Mouse (Mus musculus): ENCODE measurements around the gene 9130023H24Rik. TPM values are rescaled to one million over a fixed set of nuclear protein-coding genes. Genes with fewer than 3 reads are reported as not detected.

9130023H24Rik gene
- polyA plus RNA-seq, 1 experiment from 2014 or later, result 7.5 TPM

- Histone ChIP-seq H3K36me3 (peaks cover 3% of the 10 kb centered on the region; the same call in 1 of the 2 replicates), H3K4me1 (replicated peaks) (peaks cover 9% of the 10 kb centered on the region), H3K9ac (no peak overlapping the region), H3K27me3 (replicated peaks) (0 out of 2 replicates have a peak, but pooled peaks cover 3% of the 10 kb centered on the region), H3K4me2 (no peak overlapping the region), H3K4me3 (no peak overlapping the region), H3K9me3 (replicated peaks) (no peaks in the 10 kb centered on the region), H3K27ac (ENCODE audit: poor library complexity, severe bottlenecking) (no peak overlapping the region)
- ATAC-seq (ENCODE audit: insufficient number of reproducible peaks, low FRiP score), result no peak
- WGBS, result 71% methylated on average over 5 of the region's 5 CpGs
Measured at GRCm38 (mm10) chr7:128266056-128266455, 28.2 kb upstream of the 9130023H24Rik start.

- Histone ChIP-seq H3K4me3 (no peak within 1 kb of the TSS), H3K9ac (no peak within 1 kb of the TSS), H3K4me2 (no peak within 1 kb of the TSS), H3K9me3 (replicated peaks) (no peaks in the 10 kb centered on the region), H3K36me3 (no peaks in the 10 kb centered on the region), H3K4me1 (replicated peaks) (peaks cover 4% of the 10 kb centered on the region), H3K27me3 (replicated peaks) (0 out of 2 replicates have a peak, but pooled peaks cover 3% of the 10 kb centered on the region), H3K27ac (ENCODE audit: poor library complexity, severe bottlenecking) (no peak within 1 kb of the TSS)
- no peak for ATAC-seq (ENCODE audit: insufficient number of reproducible peaks, low FRiP score)
- WGBS, result 79% methylated on average over 6 of the region's 6 CpGs
Measured at GRCm38 (mm10) chr7:128265411-128265810, 27.6 kb upstream of the 9130023H24Rik start, which contains the start of gene Slc5a2. TSS of gene Slc5a2 (plus strand) at chr7:128265657.

GRCm38 (mm10) chr7:128256783-128257334 is 19.0 kb upstream of the 9130023H24Rik start:
- 28% methylated on average over 5 of the region's 5 CpGs for WGBS
- Histone ChIP-seq H3K9ac (no peak overlapping the region), H3K4me2 (peak overlapping the region; percentile 28; the same call in 1 of the 2 replicates), H3K27me3 (replicated peaks) (no peaks in the 10 kb centered on the region), H3K27ac (ENCODE audit: poor library complexity, severe bottlenecking) (peak overlapping the region; percentile 17; the same call in 1 of the 2 replicates), H3K4me3 (no peak overlapping the region), H3K36me3 (peaks cover 25% of the 10 kb centered on the region), H3K4me1 (replicated peaks) (peaks cover 34% of the 10 kb centered on the region), H3K9me3 (replicated peaks) (no peaks in the 10 kb centered on the region)
- ATAC-seq (ENCODE audit: insufficient number of reproducible peaks, low FRiP score), result no peak; the same call in 1 of the 2 replicates

- H3K4me3 ChIP-seq, result no peak overlapping the region
- H3K9ac ChIP-seq, result no peak overlapping the region
- no peaks in the 10 kb centered on the region for H3K9me3 ChIP-seq (replicated peaks)
- no peak overlapping the region for H3K27ac ChIP-seq (ENCODE audit: poor library complexity, severe bottlenecking)
- H3K27me3 ChIP-seq (replicated peaks), result no peaks in the 10 kb centered on the region
- peaks cover 35% of the 10 kb centered on the region for H3K36me3 ChIP-seq
- H3K4me1 ChIP-seq (replicated peaks), result peaks cover 38% of the 10 kb centered on the region
- WGBS, result 83% methylated on average over 5 of the region's 5 CpGs
- H3K4me2 ChIP-seq, result no peak overlapping the region
- ATAC-seq (ENCODE audit: insufficient number of reproducible peaks, low FRiP score), result no peak
Measured at GRCm38 (mm10) chr7:128255757-128256156, 17.9 kb upstream of the 9130023H24Rik start.

GRCm38 (mm10) chr7:128254978-128255377 is 17.1 kb upstream of the 9130023H24Rik start:
- 52% methylated on average over 2 of the region's 2 CpGs for WGBS
- no peaks in the 10 kb centered on the region for H3K9me3 ChIP-seq (replicated peaks)
- no peak overlapping the region for H3K9ac ChIP-seq
- H3K36me3 ChIP-seq, result peaks cover 43% of the 10 kb centered on the region
- H3K27me3 ChIP-seq (replicated peaks), result no peaks in the 10 kb centered on the region
- peaks cover 45% of the 10 kb centered on the region for H3K4me1 ChIP-seq (replicated peaks)
- no peak overlapping the region for H3K4me2 ChIP-seq
- no peak for ATAC-seq (ENCODE audit: insufficient number of reproducible peaks, low FRiP score)
- no peak overlapping the region for H3K27ac ChIP-seq (ENCODE audit: poor library complexity, severe bottlenecking)
- H3K4me3 ChIP-seq, result no peak overlapping the region

- no peak overlapping the region for H3K4me3 ChIP-seq
- no peaks in the 10 kb centered on the region for H3K27me3 ChIP-seq (replicated peaks)
- peaks cover 59% of the 10 kb centered on the region for H3K4me1 ChIP-seq (replicated peaks)
- no peaks in the 10 kb centered on the region for H3K9me3 ChIP-seq (replicated peaks)
- peaks cover 61% of the 10 kb centered on the region for H3K36me3 ChIP-seq
- 33% methylated on average over 24 of the region's 24 CpGs for WGBS
- no peak overlapping the region for H3K9ac ChIP-seq
- H3K27ac ChIP-seq (ENCODE audit: poor library complexity, severe bottlenecking), result no peak overlapping the region
- no peak overlapping the region for H3K4me2 ChIP-seq
- no peak for ATAC-seq (ENCODE audit: insufficient number of reproducible peaks, low FRiP score)
Measured at GRCm38 (mm10) chr7:128252609-128253008, 14.8 kb upstream of the 9130023H24Rik start.

GRCm38 (mm10) chr7:128251946-128252345 is 14.1 kb upstream of the 9130023H24Rik start:
- Histone ChIP-seq H3K9me3 (replicated peaks) (no peaks in the 10 kb centered on the region), H3K4me1 (replicated peaks) (peaks cover 52% of the 10 kb centered on the region), H3K4me2 (no peak overlapping the region), H3K9ac (peak overlapping the region; percentile 47; the same call in 1 of the 2 replicates), H3K36me3 (peaks cover 61% of the 10 kb centered on the region), H3K27ac (ENCODE audit: poor library complexity, severe bottlenecking) (no peak overlapping the region), H3K4me3 (no peak overlapping the region), H3K27me3 (replicated peaks) (no peaks in the 10 kb centered on the region)
- WGBS, result 59% methylated on average over 12 of the region's 12 CpGs
- ATAC-seq (ENCODE audit: insufficient number of reproducible peaks, low FRiP score), result no peak

- Histone ChIP-seq H3K4me2 (no peak overlapping the region), H3K27me3 (replicated peaks) (no peaks in the 10 kb centered on the region), H3K9ac (no peak overlapping the region), H3K9me3 (replicated peaks) (no peaks in the 10 kb centered on the region), H3K36me3 (peaks cover 64% of the 10 kb centered on the region), H3K27ac (ENCODE audit: poor library complexity, severe bottlenecking) (no peak overlapping the region), H3K4me3 (no peak overlapping the region), H3K4me1 (replicated peaks) (peaks cover 53% of the 10 kb centered on the region)
- no peak for ATAC-seq (ENCODE audit: insufficient number of reproducible peaks, low FRiP score)
- WGBS, result 81% methylated on average over 5 of the region's 5 CpGs
Measured at GRCm38 (mm10) chr7:128249998-128250397, 12.2 kb upstream of the 9130023H24Rik start.

GRCm38 (mm10) chr7:128248081-128249042 is 10.5 kb upstream of the 9130023H24Rik start:
- WGBS, result 74% methylated on average over 10 of the region's 10 CpGs
- Histone ChIP-seq H3K36me3 (peaks cover 66% of the 10 kb centered on the region), H3K9ac (peak overlapping the region; percentile 90), H3K4me2 (peak overlapping the region; percentile 85), H3K4me1 (replicated peaks) (peaks cover 53% of the 10 kb centered on the region), H3K9me3 (replicated peaks) (no peaks in the 10 kb centered on the region), H3K4me3 (peak overlapping the region; percentile 76), H3K27ac (ENCODE audit: poor library complexity, severe bottlenecking) (0 out of 2 replicates have a peak overlapping the region, but pooled peaks have one; percentile 16), H3K27me3 (replicated peaks) (no peaks in the 10 kb centered on the region)
- no peak for ATAC-seq (ENCODE audit: insufficient number of reproducible peaks, low FRiP score)

GRCm38 (mm10) chr7:128247443-128247842 is 9.6 kb upstream of the 9130023H24Rik start:
- Histone ChIP-seq H3K9ac (peak overlapping the region; percentile 90), H3K9me3 (replicated peaks) (no peaks in the 10 kb centered on the region), H3K4me3 (peak overlapping the region; percentile 76), H3K36me3 (peaks cover 66% of the 10 kb centered on the region), H3K4me2 (peak overlapping the region; percentile 85), H3K27ac (ENCODE audit: poor library complexity, severe bottlenecking) (peak overlapping the region; percentile 97), H3K4me1 (replicated peaks) (peaks cover 49% of the 10 kb centered on the region), H3K27me3 (replicated peaks) (no peaks in the 10 kb centered on the region)
- ATAC-seq (ENCODE audit: insufficient number of reproducible peaks, low FRiP score), result peak; percentile 84
- 1% methylated on average over 13 of the region's 13 CpGs for WGBS

Data from heart, embryonic 12.5 days (tissue).